Mouse (Mus musculus) erythroblast, embryonic 14.5 days (primary cell): Measurements from ENCODE around the gene Twsg1.

Source experiments
- GATA1 ChIP-seq: IDR thresholded peaks from 2 replicates; pipeline ENCODE4 v1.6.1; 2012; ENCODE audit warnings: low read length, inconsistent platforms, mixed read lengths
- TAL1 ChIP-seq: IDR thresholded peaks from 3 replicates; pipeline ENCODE4 v1.6.1; 2012; ENCODE audit warnings: low read length, inconsistent platforms, mixed read lengths

- TF ChIP-seq GATA1 (no peak), TAL1 (no peak)
Observed at GRCm38 (mm10) chr17:65873156-65873555, 77.9 kb downstream of the Twsg1 start.
